Mouse (Mus musculus) C2C12 (cell line): ENCODE results near the gene E2f6. TPM values are rescaled to one million over a fixed set of nuclear protein-coding genes. Genes with fewer than 3 reads are reported as not detected.

Source experiments
- H3K27me3 ChIP-seq: one replicate; pipeline ENCODE4 v1.6.1; 2011; ENCODE audit not compliant: control insufficient read depth, insufficient read depth, insufficient read length
- H3K36me3 ChIP-seq: one replicate; pipeline ENCODE4 v1.6.1; 2011; ENCODE audit not compliant: control insufficient read depth, insufficient read depth
- H3K4me3 ChIP-seq: one replicate; pipeline ENCODE4 v1.5.1; 2011; ENCODE audit warnings: mild to moderate bottlenecking, control low read depth; ENCODE audit not compliant: poor library complexity, insufficient read depth, severe bottlenecking
- H3K79me2 ChIP-seq: one replicate; pipeline ENCODE4 v1.6.1; 2011; ENCODE audit not compliant: control insufficient read depth, insufficient read depth
- H3K79me3 ChIP-seq: one replicate; pipeline ENCODE4 v1.6.1; 2011; ENCODE audit warnings: low read depth, control low read depth
- H3ac ChIP-seq: one replicate; pipeline ENCODE3; 2011; ENCODE audit warnings: low read depth; ENCODE audit not compliant: control insufficient read depth, insufficient read length
- CEBPB ChIP-seq: IDR thresholded peaks from one replicate; pipeline ENCODE4 v1.6.1; 2011; ENCODE audit warnings: low read depth, mild to moderate bottlenecking, control low read depth, moderate library complexity
- CTCF ChIP-seq: IDR thresholded peaks from one replicate; pipeline ENCODE4 v1.5.1; 2011; ENCODE audit not compliant: control insufficient read depth, insufficient read depth, insufficient read length
- FOSL1 ChIP-seq: IDR thresholded peaks from one replicate; pipeline ENCODE4 v1.8.0; 2011; ENCODE audit warnings: mild to moderate bottlenecking, low read length; ENCODE audit not compliant: poor library complexity, insufficient read depth, severe bottlenecking
- MAX ChIP-seq: IDR thresholded peaks from one replicate; pipeline ENCODE4 v1.6.1; 2011; ENCODE audit warnings: mild to moderate bottlenecking, control low read depth
- MYOD1 ChIP-seq: IDR thresholded peaks from one replicate; pipeline ENCODE4 v1.6.1; 2011; ENCODE audit warnings: low read depth; ENCODE audit not compliant: control insufficient read depth, insufficient read length
- MYOG ChIP-seq: IDR thresholded peaks from one replicate; pipeline ENCODE4 v1.6.1; 2011; ENCODE audit not compliant: control insufficient read depth, insufficient read length; ENCODE audit errors: extremely low read depth
- USF1 ChIP-seq: IDR thresholded peaks from one replicate; pipeline ENCODE4 v1.6.1; 2011; ENCODE audit warnings: low read depth, mild to moderate bottlenecking, control low read depth, moderate library complexity
- polyA plus RNA-seq: library from polyadenylated mRNA; unstranded; fragments of >200 nt; fragmentation: generic; extraction: Trizol; gene quantifications from one replicate; pipeline ENCODE4 v1.2.1, GENCODE M21; 2012; ENCODE audit warnings: missing spikeins

The E2f6 gene
- polyA plus RNA-seq, 1 experiment = 19.0 TPM

GRCm38 (mm10) chr12:16853431-16854165 is 42.8 kb downstream of the E2f6 start:
- Histone ChIP-seq H3K4me3 (no peak overlapping the region), H3K27me3 (no peaks in the 10 kb centered on the region), H3ac (peak overlapping the region; percentile 59), H3K36me3 (no peaks in the 10 kb centered on the region), H3K79me2 (peaks cover 6% of the 10 kb centered on the region), H3K79me3 (no peaks in the 10 kb centered on the region)
- TF ChIP-seq FOSL1 (peak; percentile 40), MAX (peak; percentile 57), CEBPB (peak; percentile 68), MYOG (no peak), MYOD1 (peak; percentile 82), USF1 (peak; percentile 50), CTCF (no peak)

GRCm38 (mm10) chr12:16855632-16856305 is 45.0 kb downstream of the E2f6 start:
- Histone ChIP-seq H3ac (no peak overlapping the region), H3K79me2 (peaks cover 6% of the 10 kb centered on the region), H3K4me3 (no peak overlapping the region), H3K36me3 (no peaks in the 10 kb centered on the region), H3K27me3 (no peaks in the 10 kb centered on the region), H3K79me3 (no peaks in the 10 kb centered on the region)
- TF ChIP-seq CTCF (no peak), MYOD1 (no peak), MAX (no peak), FOSL1 (no peak), USF1 (no peak), MYOG (no peak), CEBPB (no peak)

- Histone ChIP-seq H3K79me3 (no peaks in the 10 kb centered on the region), H3K4me3 (no peak overlapping the region), H3ac (no peak overlapping the region), H3K27me3 (no peaks in the 10 kb centered on the region), H3K79me2 (peaks cover 6% of the 10 kb centered on the region), H3K36me3 (no peaks in the 10 kb centered on the region)
- TF ChIP-seq CTCF (no peak), MYOD1 (no peak), MAX (no peak), CEBPB (no peak), USF1 (no peak), MYOG (no peak), FOSL1 (no peak)
Observed at GRCm38 (mm10) chr12:16856306-16856679, 45.5 kb downstream of the E2f6 start.

GRCm38 (mm10) chr12:16858081-16858480 is 47.3 kb downstream of the E2f6 start:
- Histone ChIP-seq H3K4me3 (no peak overlapping the region), H3ac (no peak overlapping the region), H3K36me3 (no peaks in the 10 kb centered on the region), H3K79me2 (no peaks in the 10 kb centered on the region), H3K79me3 (no peaks in the 10 kb centered on the region), H3K27me3 (no peaks in the 10 kb centered on the region)
- TF ChIP-seq CTCF (no peak), MAX (no peak), CEBPB (no peak), MYOD1 (no peak), FOSL1 (no peak), USF1 (no peak), MYOG (no peak)

GRCm38 (mm10) chr12:16859781-16860180 is 49.0 kb downstream of the E2f6 start:
- H3K36me3 ChIP-seq = no peaks in the 10 kb centered on the region
- TF ChIP-seq CEBPB = no peak
- no peak for TF ChIP-seq MAX
- TF ChIP-seq USF1 = no peak
- no peak for TF ChIP-seq MYOG
- no peak for TF ChIP-seq FOSL1
- TF ChIP-seq MYOD1 = no peak
- TF ChIP-seq CTCF = no peak
- H3K79me2 ChIP-seq = no peaks in the 10 kb centered on the region
- H3K27me3 ChIP-seq = no peaks in the 10 kb centered on the region
- H3K4me3 ChIP-seq = no peak overlapping the region
- no peaks in the 10 kb centered on the region for H3K79me3 ChIP-seq
- no peak overlapping the region for H3ac ChIP-seq

- Histone ChIP-seq H3K79me3 (no peaks in the 10 kb centered on the region), H3K36me3 (no peaks in the 10 kb centered on the region), H3K27me3 (no peaks in the 10 kb centered on the region), H3K79me2 (no peaks in the 10 kb centered on the region), H3K4me3 (no peak overlapping the region), H3ac (no peak overlapping the region)
- TF ChIP-seq MYOD1 = no peak
Observed at GRCm38 (mm10) chr12:16860533-16860932, 49.8 kb downstream of the E2f6 start.
